Mouse (Mus musculus) hindbrain, embryonic 16.5 days (tissue): ENCODE measurements around the gene Ubqln1. TPM values are rescaled to one million over a fixed set of nuclear protein-coding genes. Genes with fewer than 3 reads are reported as not detected.

Experiments used
- ATAC-seq: fragments of 200-750 bp; cut with Nextera tagmentation; 2 replicates; pipeline ENCODE4 v1.8.0; 2017; ENCODE audit warnings: moderate TSS enrichment, moderate library complexity
- H3K27ac ChIP-seq: fragments of 300-500 bp; sonication (generic); 2 replicates; pipeline ENCODE4 v1.5.1; 2014; ENCODE audit warnings: low read depth, mild to moderate bottlenecking, control low read depth, low read length, moderate library complexity
- H3K27me3 ChIP-seq: fragments of 300-500 bp; sonication (generic); replicated peaks from 2 replicates; pipeline ENCODE4 v1.6.1; 2014; ENCODE audit warnings: low read length; ENCODE audit not compliant: control insufficient read depth, insufficient read depth
- H3K36me3 ChIP-seq: fragments of 300-500 bp; sonication (generic); 2 replicates; pipeline ENCODE4 v1.6.1; 2014; ENCODE audit warnings: mild to moderate bottlenecking, low read length, moderate library complexity, mixed read lengths; ENCODE audit not compliant: control insufficient read depth, insufficient read depth
- H3K4me1 ChIP-seq: fragments of 300-500 bp; sonication (generic); 2 replicates; pipeline ENCODE4 v1.6.1; 2014; ENCODE audit warnings: low read depth, low read length; ENCODE audit not compliant: control insufficient read depth, insufficient read depth
- H3K4me2 ChIP-seq: fragments of 300-500 bp; sonication (generic); 2 replicates; pipeline ENCODE4 v1.6.1; 2014; ENCODE audit warnings: mild to moderate bottlenecking, low read length, control low read depth, moderate library complexity
- H3K4me3 ChIP-seq: fragments of 300-500 bp; sonication (generic); 2 replicates; pipeline ENCODE4 v1.5.1; 2014; ENCODE audit warnings: mild to moderate bottlenecking, low read length, control low read depth, moderate library complexity
- H3K9ac ChIP-seq: fragments of 300-500 bp; sonication (generic); 2 replicates; pipeline ENCODE4 v1.6.1; 2014; ENCODE audit warnings: low read depth, mild to moderate bottlenecking, control low read depth, low read length, moderate library complexity
- H3K9me3 ChIP-seq: fragments of 300-500 bp; sonication (generic); 2 replicates; pipeline ENCODE4 v1.6.1; 2014; ENCODE audit warnings: mild to moderate bottlenecking, low read length, moderate library complexity; ENCODE audit not compliant: control insufficient read depth
- WGBS: fragments of 180-500 bp; shearing (Covaris S2); extraction: QIAGEN DNeasy Blood & Tissue Kit; methylation state at CpG from one replicate; pipeline ENCODE4 v1.1.7; 2014; 5-methylcytosine and 5-hydroxymethylcytosine counted together
- polyA plus RNA-seq: library from polyadenylated mRNA; unstranded; fragments of >200 nt; fragmentation: Nextera tagmentation; extraction: Ambion mirVana; gene quantifications from 2 replicates; pipeline ENCODE4 v1.2.1, GENCODE M21; 2015

Ubqln1 gene
- polyA plus RNA-seq, 1 experiment from 2014 or later: 129 TPM

GRCm38 (mm10) chr13:58206084-58206483 is 9.4 kb downstream of the Ubqln1 start:
- Histone ChIP-seq H3K27ac (no peak overlapping the region), H3K9ac (no peak overlapping the region), H3K36me3 (no peaks in the 10 kb centered on the region), H3K9me3 (no peaks in the 10 kb centered on the region), H3K4me1 (peaks cover 2% of the 10 kb centered on the region; the same call in 1 of the 2 replicates), H3K4me2 (no peak overlapping the region), H3K4me3 (no peak overlapping the region), H3K27me3 (no peaks in the 10 kb centered on the region)
- no peak for ATAC-seq
- WGBS: 91% methylated on average over 4 of the region's 4 CpGs

GRCm38 (mm10) chr13:58204986-58205385 is 10.5 kb downstream of the Ubqln1 start:
- Histone ChIP-seq H3K27ac (no peak overlapping the region), H3K36me3 (no peaks in the 10 kb centered on the region), H3K9me3 (no peaks in the 10 kb centered on the region), H3K4me3 (no peak overlapping the region), H3K27me3 (no peaks in the 10 kb centered on the region), H3K9ac (no peak overlapping the region), H3K4me1 (no peaks in the 10 kb centered on the region), H3K4me2 (no peak overlapping the region)
- no peak for ATAC-seq
- WGBS: 56% methylated on average over 4 of the region's 4 CpGs

GRCm38 (mm10) chr13:58204202-58204601 is 11.3 kb downstream of the Ubqln1 start:
- Histone ChIP-seq H3K9ac (no peak overlapping the region), H3K9me3 (no peaks in the 10 kb centered on the region), H3K4me3 (no peak overlapping the region), H3K36me3 (no peaks in the 10 kb centered on the region), H3K4me1 (no peaks in the 10 kb centered on the region), H3K27ac (no peak overlapping the region), H3K4me2 (no peak overlapping the region), H3K27me3 (no peaks in the 10 kb centered on the region)
- no peak for ATAC-seq
- WGBS: 93% methylated on average over 3 of the region's 3 CpGs

DNA sequence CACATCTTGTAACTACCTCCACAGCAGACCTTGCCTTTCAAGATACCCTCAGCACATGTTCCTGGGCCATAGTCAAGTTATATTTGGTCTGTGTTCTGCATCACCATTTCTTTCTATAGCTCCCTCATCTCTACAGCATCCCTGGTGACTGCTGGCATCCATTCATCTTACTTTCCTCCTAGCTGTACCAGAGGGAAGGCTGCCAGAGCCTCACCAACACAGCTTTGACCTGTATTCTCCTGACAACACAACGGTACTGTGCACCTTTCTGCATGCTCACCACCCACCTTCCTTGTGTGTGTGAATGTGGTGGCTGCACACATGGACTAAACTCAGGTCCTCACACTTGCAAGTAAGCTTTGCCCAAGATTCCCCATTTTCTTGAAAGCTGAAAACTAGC is 12.6 kb downstream of the Ubqln1 start:
- H3K4me3 ChIP-seq: no peak overlapping the region
- no peak overlapping the region for H3K9ac ChIP-seq
- no peaks in the 10 kb centered on the region for H3K4me1 ChIP-seq
- 80% methylated on average over 1 of the region's 1 CpGs for WGBS
- H3K4me2 ChIP-seq: no peak overlapping the region
- H3K27me3 ChIP-seq: no peaks in the 10 kb centered on the region
- ATAC-seq: no peak
- H3K27ac ChIP-seq: no peak overlapping the region
- no peaks in the 10 kb centered on the region for H3K36me3 ChIP-seq
- H3K9me3 ChIP-seq: no peaks in the 10 kb centered on the region

DNA sequence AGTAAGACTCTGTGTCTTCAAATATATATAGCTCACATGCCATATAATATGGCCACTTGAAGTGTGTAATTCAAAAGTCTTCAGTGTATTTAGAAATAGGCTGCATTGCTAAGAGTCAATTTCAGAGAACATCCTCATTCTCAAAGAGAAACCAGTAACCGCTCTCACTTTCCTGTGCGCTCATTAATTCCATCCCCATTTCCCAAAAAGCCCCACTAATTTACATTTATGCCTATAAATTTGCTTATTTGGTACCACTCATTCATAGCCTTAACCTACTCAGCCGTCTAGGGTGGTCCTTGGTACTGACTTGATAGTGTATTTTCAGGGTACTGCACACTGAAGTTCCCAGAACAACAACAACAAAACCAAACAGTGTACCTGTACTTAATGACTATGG is 13.5 kb downstream of the Ubqln1 start:
- WGBS: 99% methylated on average over 3 of the region's 3 CpGs
- Histone ChIP-seq H3K4me3 (no peak overlapping the region), H3K9ac (no peak overlapping the region), H3K4me1 (no peaks in the 10 kb centered on the region), H3K9me3 (no peaks in the 10 kb centered on the region), H3K36me3 (no peaks in the 10 kb centered on the region), H3K27me3 (no peaks in the 10 kb centered on the region), H3K27ac (no peak overlapping the region), H3K4me2 (no peak overlapping the region)
- ATAC-seq: no peak

- no peak overlapping the region for H3K9ac ChIP-seq
- H3K27me3 ChIP-seq: no peaks in the 10 kb centered on the region
- no peak overlapping the region for H3K4me2 ChIP-seq
- H3K4me1 ChIP-seq: no peaks in the 10 kb centered on the region
- no peaks in the 10 kb centered on the region for H3K9me3 ChIP-seq
- no peak overlapping the region for H3K4me3 ChIP-seq
- 89% methylated on average over 6 of the region's 6 CpGs for WGBS
- ATAC-seq: no peak
- no peak overlapping the region for H3K27ac ChIP-seq
- H3K36me3 ChIP-seq: no peaks in the 10 kb centered on the region
Measured at GRCm38 (mm10) chr13:58201343-58201742, 14.1 kb downstream of the Ubqln1 start.

DNA sequence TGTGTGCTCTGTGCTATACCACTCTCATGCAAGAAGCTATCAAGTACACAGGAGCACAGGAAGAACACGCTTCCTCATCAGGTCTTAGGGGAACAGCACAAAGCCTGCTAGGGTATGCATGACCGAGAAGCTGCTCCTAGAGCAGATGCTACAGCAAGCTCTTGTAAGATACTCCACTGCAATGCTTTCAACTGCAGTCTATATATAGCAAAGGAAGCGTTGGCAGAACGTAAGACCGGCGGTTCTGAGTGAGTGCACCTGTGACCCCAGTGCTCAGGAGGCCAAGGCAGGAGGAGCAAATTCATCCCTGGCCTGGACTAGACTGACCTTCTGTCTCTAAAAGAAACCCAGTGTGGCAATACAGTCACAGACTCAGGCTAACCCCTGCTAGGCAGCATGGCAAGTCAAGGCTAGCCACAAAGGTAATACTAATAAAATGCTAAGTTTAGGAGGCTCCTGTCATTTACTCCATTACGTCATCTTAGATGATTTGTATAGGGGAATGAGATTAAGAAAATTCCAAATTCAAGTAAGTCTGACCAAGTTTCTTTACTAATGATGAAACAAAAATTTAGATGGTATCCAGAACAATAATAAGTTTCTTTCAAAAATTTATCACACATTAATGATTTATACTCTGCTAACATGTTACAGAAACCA is 17.3 kb downstream of the Ubqln1 start:
- H3K4me1 ChIP-seq: no peaks in the 10 kb centered on the region
- WGBS: 95% methylated on average over 7 of the region's 7 CpGs
- H3K4me3 ChIP-seq: no peak overlapping the region
- no peaks in the 10 kb centered on the region for H3K9me3 ChIP-seq
- ATAC-seq: no peak
- H3K9ac ChIP-seq: no peak overlapping the region
- H3K27me3 ChIP-seq: no peaks in the 10 kb centered on the region
- peaks cover 9% of the 10 kb centered on the region for H3K36me3 ChIP-seq
- no peak overlapping the region for H3K27ac ChIP-seq
- no peak overlapping the region for H3K4me2 ChIP-seq

DNA sequence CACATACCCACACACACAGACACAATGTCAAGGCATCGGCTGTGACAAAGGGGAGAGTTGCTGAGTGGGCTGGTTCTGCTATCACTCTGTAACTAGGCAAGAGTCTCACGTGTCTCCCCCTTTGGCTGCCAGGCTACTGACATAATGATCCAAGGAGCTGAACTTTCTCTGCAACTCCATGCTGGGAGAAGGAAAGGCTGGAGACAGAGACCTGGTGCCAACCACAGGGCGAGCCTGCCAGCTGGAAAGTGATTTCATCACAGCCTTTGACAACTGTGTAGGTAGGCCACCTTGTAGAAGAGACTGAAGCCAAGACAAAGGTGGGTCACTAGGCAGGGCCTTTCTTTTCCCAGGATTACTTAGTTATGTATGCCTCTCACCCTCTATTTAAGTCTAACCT is 18.2 kb downstream of the Ubqln1 start:
- Histone ChIP-seq H3K27ac (no peak overlapping the region), H3K9ac (no peak overlapping the region), H3K36me3 (peaks cover 12% of the 10 kb centered on the region), H3K4me1 (no peaks in the 10 kb centered on the region), H3K4me3 (no peak overlapping the region), H3K4me2 (no peak overlapping the region), H3K9me3 (no peaks in the 10 kb centered on the region), H3K27me3 (no peaks in the 10 kb centered on the region)
- 87% methylated on average over 3 of the region's 3 CpGs for WGBS
- ATAC-seq: no peak

DNA sequence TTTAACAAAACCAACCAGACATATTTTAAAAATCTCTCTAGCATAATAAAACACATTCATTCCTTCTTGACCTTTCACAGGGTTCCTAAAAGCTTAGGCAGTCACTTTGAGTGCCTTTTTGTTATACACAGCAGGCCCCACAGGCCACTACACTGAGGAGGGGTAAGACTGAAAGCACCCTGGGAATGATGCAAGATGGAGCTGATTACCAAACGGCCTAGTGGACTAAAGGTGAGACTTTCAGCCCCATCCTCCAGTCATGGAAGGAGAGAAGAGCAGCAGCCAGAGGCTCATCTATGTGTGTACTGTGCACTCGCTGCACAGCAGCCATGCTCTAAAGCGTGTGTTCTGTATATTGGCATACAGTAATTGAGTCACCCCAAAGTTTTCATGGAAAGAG is 20.5 kb downstream of the Ubqln1 start:
- 85% methylated on average over 3 of the region's 3 CpGs for WGBS
- H3K36me3 ChIP-seq: peaks cover 28% of the 10 kb centered on the region

GRCm38 (mm10) chr13:58193221-58193620 is 22.2 kb downstream of the Ubqln1 start:
- WGBS: 95% methylated on average over 3 of the region's 3 CpGs
- Histone ChIP-seq H3K4me1 (no peaks in the 10 kb centered on the region), H3K27me3 (no peaks in the 10 kb centered on the region), H3K27ac (no peak overlapping the region), H3K4me3 (no peak overlapping the region), H3K36me3 (peaks cover 28% of the 10 kb centered on the region), H3K9ac (no peak overlapping the region), H3K4me2 (no peak overlapping the region), H3K9me3 (no peaks in the 10 kb centered on the region)
- ATAC-seq: no peak

More for the DNA sequence above, 20.5 kb downstream of the Ubqln1 start:
- Histone ChIP-seq H3K4me3 (no peak overlapping the region), H3K9me3 (no peaks in the 10 kb centered on the region), H3K27ac (no peak overlapping the region), H3K4me2 (no peak overlapping the region), H3K9ac (no peak overlapping the region), H3K27me3 (no peaks in the 10 kb centered on the region), H3K4me1 (no peaks in the 10 kb centered on the region)
- ATAC-seq: no peak
